Comparison of ENCODE assay signal across 15 mouse cellular contexts in genomic region chr4:140096283-140096682, GRCm38 (mm10).
DNase-seq lines count a peak whose midpoint lies in the region; ATAC-seq and TF ChIP-seq lines count a peak whose summit lies in the region.
"Had no signal": no experiment of that assay in that cellular context is flagged by ENCODE, and none has a peak within 500 bp of the region (broad histone marks: within the 10 kb centered on the region; RNA-seq: fewer than 3 reads in every experiment).

No protein-coding gene starts in this region.

- no peak overlapping the region for H3K9ac ChIP-seq in hindbrain, embryonic 11.5 days (ENCODE audit: low read depth, low read length)
- H3K9ac ChIP-seq in hindbrain, embryonic 16.5 days (ENCODE audit: low read depth, low read length), result no peak overlapping the region
- no peak overlapping the region for H3K9ac ChIP-seq in liver, postnatal 0 days (replicated peaks)
- H3K9ac ChIP-seq: heart, embryonic 12.5 days had no signal

- peak; percentile 49; the same call in 1 of the 2 replicates for TF ChIP-seq CTCF in cerebellum, adult 2 months (IDR thresholded peaks at IDR 0.05; ENCODE audit: borderline replicate concordance, insufficient read depth, low read depth, low read length)
- TF ChIP-seq CTCF in liver, postnatal 0 days (IDR thresholded peaks at IDR 0.05; ENCODE audit: low read depth), result peak; percentile 35

- H3K27ac ChIP-seq in cerebellum, adult 2 months (ENCODE audit: insufficient read depth, low read length), result no peak overlapping the region
- H3K27ac ChIP-seq in hindbrain, embryonic 11.5 days (ENCODE audit: low read depth, low read length), result no peak overlapping the region
- no peak overlapping the region for H3K27ac ChIP-seq in hindbrain, embryonic 16.5 days (ENCODE audit: low read depth, low read length)
- H3K27ac ChIP-seq in liver, postnatal 0 days (ENCODE audit: low read depth), result no peak overlapping the region

- no peaks in the 10 kb centered on the region for H3K27me3 ChIP-seq in cerebellum, adult 2 months (ENCODE audit: control insufficient read depth, insufficient read depth, low read length)
- no peaks in the 10 kb centered on the region for H3K27me3 ChIP-seq in hindbrain, embryonic 11.5 days (ENCODE audit: control insufficient read depth, insufficient read depth, low read length)
- no peaks in the 10 kb centered on the region for H3K27me3 ChIP-seq in hindbrain, embryonic 16.5 days (replicated peaks; ENCODE audit: control insufficient read depth, insufficient read depth, low read length)
- H3K27me3 ChIP-seq in liver, postnatal 0 days (ENCODE audit: insufficient read depth, low read length), result no peaks in the 10 kb centered on the region
- H3K27me3 ChIP-seq: megakaryocyte, embryonic 14.5 days had no signal

- H3K4me2 ChIP-seq in hindbrain, embryonic 11.5 days (replicated peaks; ENCODE audit: low read depth, low read length), result no peak overlapping the region
- no peak overlapping the region for H3K4me2 ChIP-seq in hindbrain, embryonic 16.5 days (ENCODE audit: low read length)
- no peak overlapping the region for H3K4me2 ChIP-seq in liver, postnatal 0 days (ENCODE audit: low read depth, low read length)
- H3K4me2 ChIP-seq: heart, embryonic 12.5 days had no signal

- no peaks in the 10 kb centered on the region for H3K9me3 ChIP-seq in hindbrain, embryonic 11.5 days (ENCODE audit: control insufficient read depth, low read length)
- no peaks in the 10 kb centered on the region for H3K9me3 ChIP-seq in hindbrain, embryonic 16.5 days (ENCODE audit: control insufficient read depth, low read length)
- no peaks in the 10 kb centered on the region for H3K9me3 ChIP-seq in liver, postnatal 0 days (ENCODE audit: low read length)
- H3K9me3 ChIP-seq: heart, embryonic 12.5 days; megakaryocyte, embryonic 14.5 days had no signal

- TF ChIP-seq POLR2A in cerebellum, adult 2 months (IDR thresholded peaks at IDR 0.05; ENCODE audit: borderline replicate concordance, insufficient read depth, low read length), result no peak

- no peaks in the 10 kb centered on the region for H3K36me3 ChIP-seq in hindbrain, embryonic 11.5 days (ENCODE audit: control insufficient read depth, insufficient read depth, low read length)
- H3K36me3 ChIP-seq in hindbrain, embryonic 16.5 days (ENCODE audit: control insufficient read depth, insufficient read depth, low read length), result no peaks in the 10 kb centered on the region
- H3K36me3 ChIP-seq in liver, postnatal 0 days (replicated peaks; ENCODE audit: insufficient read depth, low read length), result no peaks in the 10 kb centered on the region
- H3K36me3 ChIP-seq: heart, embryonic 12.5 days had no signal

- no peak overlapping the region for H3K4me3 ChIP-seq in cerebellum, adult 2 months (replicated peaks; ENCODE audit: insufficient read depth, low read depth, low read length)
- no peak overlapping the region for H3K4me3 ChIP-seq in hindbrain, embryonic 11.5 days (ENCODE audit: low read depth, low read length)
- H3K4me3 ChIP-seq in hindbrain, embryonic 16.5 days (ENCODE audit: low read length), result no peak overlapping the region
- no peak overlapping the region for H3K4me3 ChIP-seq in liver, postnatal 0 days (ENCODE audit: low read depth, low read length)
- H3K4me3 ChIP-seq: heart, embryonic 12.5 days; megakaryocyte, embryonic 14.5 days had no signal

- no peak for TF ChIP-seq EP300 in liver, postnatal 0 days (IDR thresholded peaks at IDR 0.05; ENCODE audit: low read depth)

- WGBS in cerebellum, adult 2 months, result 52% methylated on average over 2 of the region's 2 CpGs
- WGBS in hindbrain, embryonic 11.5 days, result 56% methylated on average over 2 of the region's 2 CpGs
- 64% methylated on average over 2 of the region's 2 CpGs for WGBS in hindbrain, embryonic 16.5 days
- 40% methylated on average over 2 of the region's 2 CpGs for WGBS in liver, postnatal 0 days (ENCODE audit: insufficient replicate concordance)

- no peak for ATAC-seq in hindbrain, embryonic 11.5 days (ENCODE audit: low FRiP score)
- ATAC-seq in hindbrain, embryonic 16.5 days, result no peak
- no peak for ATAC-seq in liver, postnatal 0 days
- ATAC-seq in megakaryocyte-erythroid progenitor cell, adult 5-6 weeks (replicated peaks; ENCODE audit: low FRiP score, low TSS enrichment, poor library complexity, severe bottlenecking), result no peak
- ATAC-seq: Patski had no signal

- H3K4me1 ChIP-seq in cerebellum, adult 2 months (ENCODE audit: control insufficient read depth, insufficient read depth, low read length), result peaks cover 10% of the 10 kb centered on the region
- no peaks in the 10 kb centered on the region; the same call in 1 of the 2 replicates for H3K4me1 ChIP-seq in hindbrain, embryonic 11.5 days (replicated peaks; ENCODE audit: control insufficient read depth, insufficient read depth, low read length)
- H3K4me1 ChIP-seq in hindbrain, embryonic 16.5 days (ENCODE audit: control insufficient read depth, insufficient read depth, low read depth, low read length), result peaks cover 20% of the 10 kb centered on the region
- H3K4me1 ChIP-seq in liver, postnatal 0 days (ENCODE audit: insufficient read depth), result no peaks in the 10 kb centered on the region
- H3K4me1 ChIP-seq: heart, embryonic 12.5 days; megakaryocyte, embryonic 14.5 days had no signal

- DNase-seq in cerebellum, adult 2 months, result no peak
- no peak for DNase-seq in cerebellum, adult 9-10 months
- DNase-seq in hindbrain, embryonic 11.5 days (ENCODE audit: low spot score), result peak; percentile 41
- no peak for DNase-seq in liver, postnatal 0 days
- DNase-seq in liver, result no peak
- peak; percentile 37 for DNase-seq in ZHBTc4 (ENCODE audit: low read depth, low spot score)
- DNase-seq: gastrocnemius, postnatal 36 days; kidney, adult 18-20 months; lung, adult 2 months; right cerebral cortex, postnatal 25 days had no signal

Comparison
In these comparisons a context has a peak if more than half of its experiments do, and no peak if none do; other contexts are left out.
1. DNase-seq: peak in hindbrain, embryonic 11.5 days (single experiment) and ZHBTc4 (single experiment); none in cerebellum, adult 2 months (0 of 2), cerebellum, adult 9-10 months (single experiment), liver, postnatal 0 days (single experiment) and liver (single experiment).